Mouse (Mus musculus) midbrain, embryonic 11.5 days (tissue): ENCODE measurements around the gene Limk2. TPM values are rescaled to one million over a fixed set of nuclear protein-coding genes. Genes with fewer than 3 reads are reported as not detected.

ENCODE experiments used
- ATAC-seq: fragments of 200-750 bp; cut with Nextera tagmentation; 2 replicates; pipeline ENCODE4 v1.8.0; 2017; ENCODE audit warnings: moderate TSS enrichment, moderate library complexity; ENCODE audit not compliant: low FRiP score
- DNase-seq: peaks from one replicate; pipeline ENCODE4 v3.0.0; 2015; ENCODE audit warnings: low spot score; ENCODE audit errors: missing footprints
- H3K27ac ChIP-seq: fragments of 300-500 bp; sonication (generic); 2 replicates; pipeline ENCODE4 v1.5.1; 2014; ENCODE audit warnings: low read depth, low read length
- H3K27me3 ChIP-seq: fragments of 300-500 bp; sonication (generic); 2 replicates; pipeline ENCODE4 v1.6.1; 2014; ENCODE audit warnings: mild to moderate bottlenecking, low read length, moderate library complexity, mixed read lengths; ENCODE audit not compliant: control insufficient read depth, insufficient read depth
- H3K36me3 ChIP-seq: fragments of 300-500 bp; sonication (generic); 2 replicates; pipeline ENCODE4 v1.6.1; 2014; ENCODE audit warnings: mild to moderate bottlenecking, low read length, moderate library complexity, mixed read lengths; ENCODE audit not compliant: control insufficient read depth, insufficient read depth
- H3K4me1 ChIP-seq: fragments of 300-500 bp; sonication (generic); 2 replicates; pipeline ENCODE4 v1.6.1; 2014; ENCODE audit warnings: low read length; ENCODE audit not compliant: control insufficient read depth, insufficient read depth
- H3K4me2 ChIP-seq: fragments of 300-500 bp; sonication (generic); 2 replicates; pipeline ENCODE4 v1.6.1; 2014; ENCODE audit warnings: mild to moderate bottlenecking, moderate library complexity
- H3K4me3 ChIP-seq: fragments of 300-500 bp; sonication (generic); 2 replicates; pipeline ENCODE4 v1.5.1; 2014; ENCODE audit warnings: low read depth, low read length
- H3K9ac ChIP-seq: fragments of 300-500 bp; sonication (generic); 2 replicates; pipeline ENCODE4 v1.6.1; 2014; ENCODE audit warnings: low read length
- H3K9me3 ChIP-seq: fragments of 300-500 bp; sonication (generic); 2 replicates; pipeline ENCODE4 v1.6.1; 2016; ENCODE audit warnings: low read length; ENCODE audit not compliant: control insufficient read depth
- WGBS: fragments of 180-500 bp; shearing (Covaris S2); extraction: QIAGEN DNeasy Blood & Tissue Kit; methylation state at CpG from one replicate; pipeline ENCODE4 v1.1.7; 2014; 5-methylcytosine and 5-hydroxymethylcytosine counted together
- polyA plus RNA-seq: library from polyadenylated mRNA; unstranded; fragments of >200 nt; fragmentation: Nextera tagmentation; extraction: Ambion mirVana; gene quantifications from 2 replicates; pipeline ENCODE4 v1.2.1, GENCODE M21; 2014

The Limk2 gene
- polyA plus RNA-seq, 1 experiment from 2014 or later, result 63.4 TPM

- WGBS, result 94% methylated on average over 2 of the region's 2 CpGs
- ATAC-seq, result no peak
- Histone ChIP-seq H3K27me3 (no peaks in the 10 kb centered on the region), H3K4me2 (no peak overlapping the region), H3K27ac (no peak overlapping the region), H3K36me3 (no peaks in the 10 kb centered on the region), H3K4me1 (no peaks in the 10 kb centered on the region), H3K9ac (no peak overlapping the region), H3K9me3 (no peaks in the 10 kb centered on the region), H3K4me3 (no peak overlapping the region)
- peak; percentile 59 for DNase-seq
These were observed 34.1 kb upstream of the Limk2 start for GRCm38 (mm10) chr11:3443091-3443490.

- H3K27ac ChIP-seq, result no peak overlapping the region
- no peak overlapping the region for H3K4me3 ChIP-seq
- no peak overlapping the region for H3K4me2 ChIP-seq
- no peaks in the 10 kb centered on the region for H3K9me3 ChIP-seq
- no peak overlapping the region for H3K9ac ChIP-seq
- DNase-seq (peak; percentile 8), ATAC-seq (no peak)
- H3K36me3 ChIP-seq, result no peaks in the 10 kb centered on the region
- whole genome bisulfite sequencing, result 81% methylated on average over 4 of the region's 4 CpGs
- H3K4me1 ChIP-seq, result no peaks in the 10 kb centered on the region
- H3K27me3 ChIP-seq, result no peaks in the 10 kb centered on the region
These were observed 33.7 kb upstream of the Limk2 start for GRCm38 (mm10) chr11:3442677-3443076.

GRCm38 (mm10) chr11:3441696-3442443 lies 32.9 kb upstream of the Limk2 start:
- Histone ChIP-seq H3K4me3 (no peak overlapping the region), H3K36me3 (no peaks in the 10 kb centered on the region), H3K4me2 (no peak overlapping the region), H3K9ac (no peak overlapping the region), H3K27ac (no peak overlapping the region), H3K9me3 (no peaks in the 10 kb centered on the region), H3K4me1 (no peaks in the 10 kb centered on the region), H3K27me3 (no peaks in the 10 kb centered on the region)
- peak; percentile 53 for DNase-seq
- no peak for ATAC-seq

- no peak overlapping the region for H3K4me3 ChIP-seq
- H3K36me3 ChIP-seq, result no peaks in the 10 kb centered on the region
- no peak for ATAC-seq
- H3K27me3 ChIP-seq, result no peaks in the 10 kb centered on the region
- no peak overlapping the region for H3K4me2 ChIP-seq
- no peak for DNase-seq
- H3K9me3 ChIP-seq, result no peaks in the 10 kb centered on the region
- H3K9ac ChIP-seq, result no peak overlapping the region
- no peaks in the 10 kb centered on the region for H3K4me1 ChIP-seq
- 88% methylated on average over 1 of the region's 1 CpGs for WGBS
- H3K27ac ChIP-seq, result no peak overlapping the region
These were observed 28.6 kb upstream of the Limk2 start for GRCm38 (mm10) chr11:3437621-3438020.

- DNase-seq (peak; percentile 39), ATAC-seq (no peak)
- no peak overlapping the region for H3K4me3 ChIP-seq
- H3K9me3 ChIP-seq, result no peaks in the 10 kb centered on the region
- no peak overlapping the region for H3K27ac ChIP-seq
- 80% methylated on average over 4 of the region's 4 CpGs for WGBS
- no peaks in the 10 kb centered on the region for H3K36me3 ChIP-seq
- no peak overlapping the region for H3K4me2 ChIP-seq
- H3K9ac ChIP-seq, result no peak overlapping the region
- no peaks in the 10 kb centered on the region for H3K27me3 ChIP-seq
- H3K4me1 ChIP-seq, result no peaks in the 10 kb centered on the region
These were observed 24.8 kb upstream of the Limk2 start for GRCm38 (mm10) chr11:3433809-3434208.

GRCm38 (mm10) chr11:3431976-3432603 lies 23.1 kb upstream of the Limk2 start:
- no peak overlapping the region for H3K4me2 ChIP-seq
- no peak overlapping the region for H3K27ac ChIP-seq
- H3K4me3 ChIP-seq, result no peak overlapping the region
- no peak for DNase-seq
- H3K9ac ChIP-seq, result no peak overlapping the region
- ATAC-seq, result no peak
- no peaks in the 10 kb centered on the region for H3K36me3 ChIP-seq
- H3K27me3 ChIP-seq, result no peaks in the 10 kb centered on the region
- 93% methylated on average over 6 of the region's 6 CpGs for WGBS
- no peaks in the 10 kb centered on the region for H3K4me1 ChIP-seq
- no peaks in the 10 kb centered on the region for H3K9me3 ChIP-seq

GRCm38 (mm10) chr11:3431515-3431914 lies 22.5 kb upstream of the Limk2 start:
- Histone ChIP-seq H3K27ac (no peak overlapping the region), H3K9me3 (no peaks in the 10 kb centered on the region), H3K36me3 (no peaks in the 10 kb centered on the region), H3K9ac (no peak overlapping the region), H3K4me2 (no peak overlapping the region), H3K4me3 (no peak overlapping the region), H3K4me1 (no peaks in the 10 kb centered on the region), H3K27me3 (no peaks in the 10 kb centered on the region)
- DNase-seq (peak; percentile 41), ATAC-seq (no peak)
- 92% methylated on average over 3 of the region's 3 CpGs for WGBS

GRCm38 (mm10) chr11:3428632-3429031 lies 19.6 kb upstream of the Limk2 start:
- no peak overlapping the region for H3K9ac ChIP-seq
- H3K27ac ChIP-seq, result no peak overlapping the region
- H3K27me3 ChIP-seq, result no peaks in the 10 kb centered on the region
- H3K4me1 ChIP-seq, result no peaks in the 10 kb centered on the region
- 91% methylated on average over 7 of the region's 7 CpGs for WGBS
- no peak overlapping the region for H3K4me2 ChIP-seq
- H3K9me3 ChIP-seq, result no peaks in the 10 kb centered on the region; the same call in 1 of the 2 replicates
- DNase-seq, result no peak
- no peak for ATAC-seq
- no peak overlapping the region for H3K4me3 ChIP-seq
- H3K36me3 ChIP-seq, result peaks cover 5% of the 10 kb centered on the region; the same call in 1 of the 2 replicates

- 87% methylated on average over 3 of the region's 3 CpGs for WGBS
- H3K4me3 ChIP-seq, result no peak overlapping the region
- ATAC-seq, result no peak
- H3K4me2 ChIP-seq, result no peak overlapping the region
- peaks cover 5% of the 10 kb centered on the region; the same call in 1 of the 2 replicates for H3K36me3 ChIP-seq
- H3K27ac ChIP-seq, result no peak overlapping the region
- no peaks in the 10 kb centered on the region for H3K4me1 ChIP-seq
- no peaks in the 10 kb centered on the region; the same call in 1 of the 2 replicates for H3K9me3 ChIP-seq
- no peak overlapping the region for H3K9ac ChIP-seq
- DNase-seq, result no peak
- no peaks in the 10 kb centered on the region for H3K27me3 ChIP-seq
These were observed 18.8 kb upstream of the Limk2 start for GRCm38 (mm10) chr11:3427697-3428230.
